ENCODE assay signal across 8 mouse cellular contexts in the genomic region with DNA sequence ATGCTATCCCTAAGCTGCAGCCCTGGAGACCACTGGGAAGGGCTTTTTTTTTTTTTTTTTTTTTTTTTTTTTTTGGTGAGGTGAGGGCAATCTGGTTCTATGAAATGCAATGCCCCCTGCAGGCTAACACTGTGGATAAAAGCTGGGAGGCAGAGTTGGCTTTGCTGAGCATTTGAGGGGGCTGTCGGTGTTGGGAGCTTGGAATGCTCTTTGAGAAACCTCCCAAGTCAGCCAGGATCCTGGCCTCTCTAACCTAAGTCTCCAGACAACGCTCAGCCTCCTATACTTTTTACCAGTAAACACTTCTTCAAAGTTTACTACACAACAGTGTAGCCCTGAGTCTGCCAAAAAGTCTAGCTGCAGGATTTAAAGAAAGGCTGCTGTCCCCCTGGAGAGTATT.
DNase-seq lines count a peak whose midpoint lies in the region; ATAC-seq and TF ChIP-seq lines count a peak whose summit lies in the region.
"Had no signal": no experiment of that assay in that cellular context is flagged by ENCODE, and none has a peak within 500 bp of the region (broad histone marks: within the 10 kb centered on the region; RNA-seq: fewer than 3 reads in every experiment).

No protein-coding gene starts in this region.

- H3K27me3 ChIP-seq in spleen, adult 2 months (ENCODE audit: control insufficient read depth, insufficient read depth, low read length) = no peaks in the 10 kb centered on the region
- H3K27me3 ChIP-seq in heart, embryonic 16.5 days (ENCODE audit: control insufficient read depth, insufficient read depth, low read length) = peaks cover 17% of the 10 kb centered on the region
- no peaks in the 10 kb centered on the region for H3K27me3 ChIP-seq in midbrain, embryonic 14.5 days (ENCODE audit: control insufficient read depth, insufficient read depth, low read length)

- H3K4me2 ChIP-seq in heart, embryonic 16.5 days (ENCODE audit: low read depth, low read length) = peak overlapping the region; percentile 93
- H3K4me2 ChIP-seq in midbrain, embryonic 14.5 days (ENCODE audit: low read length) = peak overlapping the region; percentile 82

- H3K9me3 ChIP-seq in heart, embryonic 16.5 days (replicated peaks; ENCODE audit: control insufficient read depth, low read length) = no peaks in the 10 kb centered on the region
- no peaks in the 10 kb centered on the region for H3K9me3 ChIP-seq in midbrain, embryonic 14.5 days (ENCODE audit: control insufficient read depth, low read length)

- H3K27ac ChIP-seq in spleen, adult 2 months (ENCODE audit: insufficient read depth, low read length) = no peak overlapping the region
- H3K27ac ChIP-seq in heart, embryonic 16.5 days (ENCODE audit: low read length) = no peak overlapping the region
- H3K27ac ChIP-seq in midbrain, embryonic 14.5 days (replicated peaks; ENCODE audit: low read depth, low read length) = no peak overlapping the region

- no peak for TF ChIP-seq POLR2A in spleen, adult 2 months (IDR thresholded peaks at IDR 0.05; ENCODE audit: low read depth, low read length)

- no peak for ATAC-seq in heart, embryonic 16.5 days (replicated peaks; ENCODE audit: extremely low read depth, insufficient read depth, low FRiP score)
- no peak for ATAC-seq in midbrain, embryonic 14.5 days (ENCODE audit: low FRiP score, low TSS enrichment)
- ATAC-seq in megakaryocyte-erythroid progenitor cell, adult 5-6 weeks (replicated peaks; ENCODE audit: low FRiP score, low TSS enrichment, poor library complexity, severe bottlenecking) = no peak

- peak overlapping the region; percentile 12; the same call in 1 of the 2 replicates for H3K4me3 ChIP-seq in spleen, adult 2 months (ENCODE audit: extremely low read depth, insufficient read depth, insufficient read length)
- H3K4me3 ChIP-seq in heart, embryonic 16.5 days (ENCODE audit: low read length) = peak overlapping the region; percentile 70
- peak overlapping the region; percentile 74 for H3K4me3 ChIP-seq in midbrain, embryonic 14.5 days (replicated peaks; ENCODE audit: low read depth, low read length)
- H3K4me3 ChIP-seq: myocyte had no signal

- no peak for DNase-seq in spleen, adult 2 months (ENCODE audit: low read depth in 1 of 2, low spot score in 2 of 2)
- no peak for DNase-seq in spleen, postnatal 36 days (ENCODE audit: low spot score in 2 of 2)
- DNase-seq in embryo, embryonic 10.5 days (ENCODE audit: low spot score) = peak; percentile 56
- peak; percentile 26 to 30 for DNase-seq in layer of hippocampus, postnatal 36 days
- peak; percentile 73 for DNase-seq in midbrain, embryonic 14.5 days

- no peak overlapping the region for H3K9ac ChIP-seq in heart, embryonic 16.5 days (ENCODE audit: low read length)
- H3K9ac ChIP-seq in midbrain, embryonic 14.5 days (replicated peaks; ENCODE audit: low read length) = peak overlapping the region; percentile 80

- H3K36me3 ChIP-seq in spleen, adult 2 months (ENCODE audit: control insufficient read depth, insufficient read depth, low read length) = no peaks in the 10 kb centered on the region
- H3K36me3 ChIP-seq in heart, embryonic 16.5 days (ENCODE audit: control insufficient read depth, insufficient read depth) = no peaks in the 10 kb centered on the region
- no peaks in the 10 kb centered on the region for H3K36me3 ChIP-seq in midbrain, embryonic 14.5 days (ENCODE audit: control insufficient read depth, insufficient read depth, low read length)

- 14% methylated on average over 2 of the region's 2 CpGs for WGBS in spleen, adult 2 months
- WGBS in heart, embryonic 16.5 days = 12% methylated on average over 2 of the region's 2 CpGs
- 14% methylated on average over 2 of the region's 2 CpGs for WGBS in midbrain, embryonic 14.5 days

- TF ChIP-seq CTCF in spleen, adult 2 months (IDR thresholded peaks at IDR 0.05; ENCODE audit: extremely low read depth, insufficient read depth, insufficient read length, insufficient replicate concordance) = no peak

- H3K4me1 ChIP-seq in spleen, adult 2 months (ENCODE audit: control insufficient read depth, insufficient read depth, insufficient read length) = no peaks in the 10 kb centered on the region
- peaks cover 4% of the 10 kb centered on the region for H3K4me1 ChIP-seq in heart, embryonic 16.5 days (ENCODE audit: control insufficient read depth, insufficient read depth, low read length)
- H3K4me1 ChIP-seq in midbrain, embryonic 14.5 days (ENCODE audit: control insufficient read depth, insufficient read depth, low read length) = peaks cover 21% of the 10 kb centered on the region; the same call in 1 of the 2 replicates

Comparison
In these comparisons a context has a peak if more than half of its experiments do, and no peak if none do; other contexts are left out.
1. DNase-seq: peak in embryo, embryonic 10.5 days (single experiment), layer of hippocampus, postnatal 36 days (2 of 2) and midbrain, embryonic 14.5 days (single experiment); none in spleen, adult 2 months (0 of 2) and spleen, postnatal 36 days (0 of 2).
2. H3K4me3 ChIP-seq: peak in every context shown above with its lines; median percentile 74 in midbrain, embryonic 14.5 days; 70 in heart, embryonic 16.5 days; 12 in spleen, adult 2 months.